Mouse (Mus musculus): ENCODE data around the gene Pex12. TPM values are rescaled to one million over a fixed set of nuclear protein-coding genes. Genes with fewer than 3 reads are reported as not detected.
"Not testable (repeated sequence)": the region's sequence is repeated elsewhere in the genome, so short reads cannot be mapped to it uniquely, and the experiment has no call there.

Gene Pex12
- polyA plus RNA-seq, 1 experiment from 2014 or later, result 19.8 TPM

GRCm38 (mm10) chr11:83282084-83282483 is 20.3 kb downstream of the Pex12 start:
- Histone ChIP-seq H3K27me3 (no peaks in the 10 kb centered on the region), H3K27ac (replicated peaks) (no peak overlapping the region), H3K9me3 (no peaks in the 10 kb centered on the region), H3K9ac (no peak overlapping the region), H3K36me3 (no peaks in the 10 kb centered on the region), H3K4me3 (no peak overlapping the region), H3K4me2 (no peak overlapping the region), H3K4me1 (replicated peaks) (no peaks in the 10 kb centered on the region)
- 67% methylated on average over 2 of the region's 2 CpGs for WGBS
- no peak for ATAC-seq (ENCODE audit: low read depth)

GRCm38 (mm10) chr11:83279691-83280090 is 22.7 kb downstream of the Pex12 start:
- no peak for ATAC-seq (ENCODE audit: low read depth)
- WGBS, result 80% methylated on average over 6 of the region's 6 CpGs
- no peak overlapping the region for H3K9ac ChIP-seq
- H3K4me1 ChIP-seq (replicated peaks), result no peaks in the 10 kb centered on the region
- H3K36me3 ChIP-seq, result no peaks in the 10 kb centered on the region
- no peak overlapping the region for H3K4me2 ChIP-seq
- no peaks in the 10 kb centered on the region for H3K9me3 ChIP-seq
- no peak overlapping the region for H3K4me3 ChIP-seq
- H3K27me3 ChIP-seq, result no peaks in the 10 kb centered on the region
- no peak overlapping the region for H3K27ac ChIP-seq (replicated peaks)

GRCm38 (mm10) chr11:83279024-83279423 is 23.4 kb downstream of the Pex12 start:
- Histone ChIP-seq H3K36me3 (no peaks in the 10 kb centered on the region), H3K27ac (replicated peaks) (no peak overlapping the region), H3K9ac (no peak overlapping the region), H3K4me2 (no peak overlapping the region), H3K4me1 (replicated peaks) (no peaks in the 10 kb centered on the region), H3K9me3 (no peaks in the 10 kb centered on the region), H3K4me3 (no peak overlapping the region), H3K27me3 (no peaks in the 10 kb centered on the region)
- ATAC-seq (ENCODE audit: low read depth), result no peak
- WGBS, result 92% methylated on average over 4 of the region's 4 CpGs

DNA sequence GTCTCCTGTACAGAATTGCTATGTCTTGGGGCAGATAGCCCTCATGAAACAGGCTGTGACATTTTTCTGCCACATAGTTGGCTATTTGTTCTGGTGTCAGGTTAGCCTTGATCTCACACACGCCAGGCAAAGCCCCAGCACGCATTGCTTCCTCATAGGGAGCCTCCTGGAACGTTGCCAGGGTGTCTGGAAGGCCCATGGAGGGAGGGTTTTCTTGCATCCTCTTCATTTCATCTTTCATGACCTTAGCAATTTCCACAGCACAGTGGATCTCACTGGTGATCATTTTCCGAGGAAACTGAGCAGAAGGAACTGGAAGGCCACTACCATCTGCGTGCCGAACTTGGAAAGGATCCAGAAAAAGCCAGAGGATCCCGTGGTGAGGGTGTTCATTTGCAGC is 26.1 kb downstream of the Pex12 start:
- WGBS, result 73% methylated on average over 7 of the region's 7 CpGs
- Histone ChIP-seq H3K4me1 (replicated peaks) (0 out of 2 replicates have a peak, but pooled peaks cover 4% of the 10 kb centered on the region), H3K4me2 (no peak overlapping the region), H3K27me3 (no peaks in the 10 kb centered on the region), H3K9ac (no peak overlapping the region), H3K27ac (replicated peaks) (no peak overlapping the region), H3K4me3 (no peak overlapping the region), H3K36me3 (no peaks in the 10 kb centered on the region), H3K9me3 (no peaks in the 10 kb centered on the region)
- no peak for ATAC-seq (ENCODE audit: low read depth)

DNA sequence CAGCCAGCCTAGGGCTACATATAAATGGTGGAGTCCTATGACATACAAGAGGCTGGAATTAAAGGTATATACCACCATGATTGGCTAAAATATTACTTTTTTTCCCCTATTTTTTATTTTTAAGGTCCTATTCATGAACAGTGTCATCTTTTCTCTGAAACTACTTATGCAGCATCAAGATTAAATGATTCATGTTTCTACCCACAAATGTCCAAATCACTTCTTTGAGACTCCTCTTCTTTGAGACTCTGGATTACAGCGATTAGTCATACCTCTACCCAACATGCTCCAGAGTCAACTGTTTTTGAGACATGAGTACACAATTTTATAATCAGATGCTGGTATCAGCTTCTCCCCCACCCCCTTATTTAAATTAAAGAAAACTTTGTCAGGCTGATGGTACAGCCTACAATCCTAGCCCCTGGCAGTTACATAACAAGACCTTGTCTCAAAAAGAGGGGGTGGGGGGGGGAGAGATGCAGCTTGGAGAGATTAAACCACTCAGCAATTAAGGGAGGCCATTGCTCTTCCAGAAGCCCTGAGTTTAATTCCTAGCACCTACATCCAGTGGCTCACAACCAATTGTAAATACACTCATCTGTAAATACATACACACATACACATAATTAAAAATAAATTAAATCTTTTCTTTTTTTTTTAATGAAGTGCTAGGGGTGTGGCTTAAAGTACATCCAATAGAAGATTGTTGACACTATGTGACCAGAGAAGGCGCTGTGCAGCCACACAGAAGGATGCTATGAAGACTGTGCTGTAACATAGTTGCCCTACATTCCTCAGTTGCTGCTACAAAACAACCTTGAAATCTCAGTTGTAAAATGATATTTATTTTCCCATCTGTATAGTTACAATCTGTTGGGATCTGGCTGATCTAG is 30.2 kb downstream of the Pex12 start:
- WGBS, result 21% methylated on average over 2 of the region's 2 CpGs
- ATAC-seq (ENCODE audit: low read depth), result no peak; the same call in 1 of the 2 replicates
- Histone ChIP-seq H3K4me3 (no peak overlapping the region), H3K9me3 (no peaks in the 10 kb centered on the region), H3K9ac (no peak overlapping the region), H3K27me3 (no peaks in the 10 kb centered on the region; the same call in 1 of the 2 replicates), H3K4me1 (replicated peaks) (peaks cover 8% of the 10 kb centered on the region), H3K4me2 (peak overlapping the region; percentile 64), H3K36me3 (no peaks in the 10 kb centered on the region), H3K27ac (replicated peaks) (peak overlapping the region; percentile 89)

DNA sequence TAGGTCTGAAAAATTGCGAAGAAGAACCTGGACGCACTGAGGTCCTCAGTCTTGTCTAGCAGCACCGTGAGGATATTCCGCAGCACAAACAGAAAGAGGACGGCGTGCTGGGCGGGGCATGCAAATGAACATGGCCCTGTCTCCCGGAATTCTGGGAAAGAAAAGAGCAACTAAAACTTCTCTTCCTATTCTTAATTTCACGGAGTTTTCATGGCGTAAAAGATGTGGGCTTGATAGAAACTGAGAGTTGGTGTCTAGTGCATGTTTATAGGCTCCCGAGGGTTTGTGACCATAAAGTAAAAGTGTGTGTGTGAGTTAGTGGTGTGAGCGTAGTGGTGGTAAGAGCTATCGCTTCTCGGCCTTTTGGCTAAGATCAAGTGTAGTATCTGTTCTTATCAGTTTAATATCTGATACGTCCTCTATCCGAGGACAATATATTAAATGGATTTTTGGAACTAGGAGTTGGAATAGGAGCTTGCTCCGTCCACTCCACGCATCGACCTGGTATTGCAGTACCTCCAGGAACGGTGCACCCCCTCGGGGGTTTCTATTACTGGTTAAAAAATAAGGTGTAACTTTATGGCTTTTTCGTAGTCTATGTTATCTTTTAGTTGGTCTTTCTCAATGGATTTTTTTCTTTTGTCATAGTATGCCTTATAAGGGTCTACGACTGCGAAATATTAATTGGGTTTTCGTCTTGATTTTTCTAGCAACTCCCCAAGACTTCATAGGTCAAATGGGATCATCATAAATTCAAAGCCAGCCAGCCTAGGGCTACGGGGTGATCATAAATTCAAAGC is 31.0 kb downstream of the Pex12 start:
- no peaks in the 10 kb centered on the region for H3K36me3 ChIP-seq
- peak overlapping the region; percentile 51 for H3K4me3 ChIP-seq
- peak overlapping the region; percentile 64 for H3K4me2 ChIP-seq
- H3K27ac ChIP-seq (replicated peaks), result peak overlapping the region; percentile 89
- under 1% methylated on average over 26 of the region's 26 CpGs for WGBS
- H3K27me3 ChIP-seq, result no peaks in the 10 kb centered on the region; the same call in 1 of the 2 replicates
- H3K4me1 ChIP-seq (replicated peaks), result peaks cover 8% of the 10 kb centered on the region
- no peaks in the 10 kb centered on the region for H3K9me3 ChIP-seq
- peak; percentile 91 for ATAC-seq (ENCODE audit: low read depth)
- peak overlapping the region; percentile 77 for H3K9ac ChIP-seq

- H3K9ac ChIP-seq, result peak overlapping the region; percentile 77
- peak overlapping the region; percentile 64 for H3K4me2 ChIP-seq
- peak overlapping the region; percentile 51 for H3K4me3 ChIP-seq
- H3K27ac ChIP-seq (replicated peaks), result peak overlapping the region; percentile 89
- ATAC-seq (ENCODE audit: low read depth), result peak; percentile 74
- no peaks in the 10 kb centered on the region; the same call in 1 of the 2 replicates for H3K27me3 ChIP-seq
- H3K9me3 ChIP-seq, result no peaks in the 10 kb centered on the region
- no peaks in the 10 kb centered on the region for H3K36me3 ChIP-seq
- H3K4me1 ChIP-seq (replicated peaks), result peaks cover 8% of the 10 kb centered on the region
- 0% methylated on average over 6 of the region's 6 CpGs for WGBS
These were observed 31.6 kb downstream of the Pex12 start for GRCm38 (mm10) chr11:83270842-83271150.

DNA sequence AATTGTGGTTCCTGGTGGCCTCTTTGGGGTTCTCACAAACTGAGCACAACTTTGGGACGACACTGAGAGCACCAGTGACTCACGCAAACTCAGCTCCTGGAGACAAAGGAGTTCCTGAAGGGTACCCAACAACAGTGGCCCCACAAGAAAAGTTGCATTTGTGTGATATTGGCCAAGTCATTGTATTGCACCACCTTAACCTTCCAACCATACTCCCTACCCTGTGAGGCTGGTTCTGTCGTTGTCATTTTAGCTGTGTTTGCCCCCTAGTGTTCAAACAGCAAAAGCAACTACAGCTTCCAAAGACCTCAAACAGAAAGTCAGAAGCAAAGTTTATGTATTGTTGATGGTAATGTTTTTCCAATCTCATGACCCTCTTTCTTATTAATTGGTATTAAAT is 39.2 kb downstream of the Pex12 start:
- Histone ChIP-seq H3K9me3 (no peaks in the 10 kb centered on the region), H3K27me3 (no peaks in the 10 kb centered on the region), H3K27ac (replicated peaks) (no peak overlapping the region), H3K4me1 (replicated peaks) (no peaks in the 10 kb centered on the region), H3K4me2 (no peak overlapping the region), H3K9ac (no peak overlapping the region), H3K4me3 (no peak overlapping the region), H3K36me3 (no peaks in the 10 kb centered on the region)
- 59% methylated on average over 3 of the region's 3 CpGs for WGBS
- ATAC-seq (ENCODE audit: low read depth), result no peak

DNA sequence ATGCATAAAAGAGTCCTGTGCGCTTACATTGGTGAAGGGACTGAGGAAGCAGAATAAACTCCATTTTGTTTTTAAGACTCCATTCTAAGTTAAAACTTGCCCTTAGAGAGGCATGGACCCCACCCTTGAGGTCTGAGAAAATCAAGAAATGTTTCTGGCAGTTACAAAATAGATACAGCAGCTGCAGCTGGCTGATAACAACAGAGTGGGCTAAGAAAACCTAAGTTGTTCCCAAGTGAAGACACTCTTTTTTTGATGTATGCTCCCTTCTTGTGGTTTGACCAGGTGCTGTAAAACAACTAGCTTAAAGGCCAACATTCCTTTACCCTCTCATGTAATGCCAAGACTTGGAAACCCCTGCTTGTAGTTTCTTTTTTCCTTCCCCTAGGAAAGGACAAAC is 39.7 kb downstream of the Pex12 start:
- ATAC-seq (ENCODE audit: low read depth), result no peak
- no peaks in the 10 kb centered on the region for H3K36me3 ChIP-seq
- no peaks in the 10 kb centered on the region for H3K27me3 ChIP-seq
- no peak overlapping the region for H3K4me3 ChIP-seq
- no peak overlapping the region for H3K4me2 ChIP-seq
- 98% methylated on average over 1 of the region's 1 CpGs for WGBS
- H3K9ac ChIP-seq, result no peak overlapping the region
- no peak overlapping the region for H3K27ac ChIP-seq (replicated peaks)
- H3K4me1 ChIP-seq (replicated peaks), result no peaks in the 10 kb centered on the region
- H3K9me3 ChIP-seq, result no peaks in the 10 kb centered on the region

DNA sequence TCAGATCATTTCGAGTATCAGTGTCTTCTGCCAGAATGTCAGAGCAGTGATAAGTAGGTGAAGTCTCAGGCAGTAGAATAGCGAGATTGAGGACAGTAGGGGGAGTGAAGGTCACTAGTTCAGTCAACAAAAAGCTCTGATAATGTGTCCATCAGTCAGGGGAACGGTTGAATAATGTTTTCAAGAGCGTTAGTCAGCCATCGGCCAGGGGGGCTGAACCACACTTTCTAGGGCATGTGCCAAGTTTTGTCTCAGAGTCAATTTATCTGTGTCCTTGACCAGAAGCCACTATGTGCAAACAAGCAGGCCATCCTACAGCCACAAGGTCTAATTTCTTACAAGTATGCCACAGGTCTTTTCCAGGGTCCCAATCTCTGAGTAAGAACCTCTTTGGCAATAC is 45.2 kb downstream of the Pex12 start:
- H3K27ac ChIP-seq (replicated peaks); H3K4me3 ChIP-seq; H3K4me2 ChIP-seq; H3K27me3 ChIP-seq; H3K36me3 ChIP-seq; ATAC-seq (ENCODE audit: low read depth); H3K4me1 ChIP-seq (replicated peaks); H3K9me3 ChIP-seq; H3K9ac ChIP-seq: not testable (repeated sequence)
- 69% methylated on average over 5 of the region's 5 CpGs for WGBS
